Mouse (Mus musculus) liver, embryonic 16.5 days (tissue): ENCODE data around the gene Ndrg4. TPM values are rescaled to one million over a fixed set of nuclear protein-coding genes. Genes with fewer than 3 reads are reported as not detected.

ENCODE experiments used
- ATAC-seq: fragments of 200-750 bp; cut with Nextera tagmentation; 2 replicates; pipeline ENCODE4 v1.8.0; 2017; ENCODE audit warnings: low read depth, mild to moderate bottlenecking, moderate number of reproducible peaks, moderate library complexity
- H3K27ac ChIP-seq: fragments of 300-500 bp; sonication (generic); 2 replicates; pipeline ENCODE4 v1.5.1; 2014; ENCODE audit warnings: mild to moderate bottlenecking, low read length
- H3K27me3 ChIP-seq: fragments of 300-500 bp; sonication (generic); 2 replicates; pipeline ENCODE4 v1.6.1; 2014; ENCODE audit warnings: low read depth, low read length, mixed read lengths; ENCODE audit not compliant: control insufficient read depth, insufficient read depth
- H3K36me3 ChIP-seq: fragments of 300-500 bp; sonication (generic); 2 replicates; pipeline ENCODE4 v1.6.1; 2014; ENCODE audit warnings: mild to moderate bottlenecking; ENCODE audit not compliant: control insufficient read depth, insufficient read depth
- H3K4me1 ChIP-seq: fragments of 300-500 bp; sonication (generic); 2 replicates; pipeline ENCODE4 v1.6.1; 2014; ENCODE audit warnings: low read depth, low read length, mixed read lengths; ENCODE audit not compliant: control insufficient read depth
- H3K4me2 ChIP-seq: fragments of 300-500 bp; sonication (generic); 2 replicates; pipeline ENCODE4 v1.6.1; 2014; ENCODE audit warnings: low read depth, low read length, mixed read lengths
- H3K4me3 ChIP-seq: fragments of 300-500 bp; sonication (generic); 2 replicates; pipeline ENCODE4 v1.5.1; 2014; ENCODE audit warnings: low read depth, mild to moderate bottlenecking, low read length
- H3K9ac ChIP-seq: fragments of 300-500 bp; sonication (generic); 2 replicates; pipeline ENCODE4 v1.6.1; 2014; ENCODE audit warnings: low read depth, low read length
- H3K9me3 ChIP-seq: fragments of 300-500 bp; sonication (generic); replicated peaks from 2 replicates; pipeline ENCODE4 v1.6.1; 2016; ENCODE audit warnings: low read length; ENCODE audit not compliant: control insufficient read depth
- WGBS: fragments of 180-500 bp; shearing (Covaris S2); extraction: QIAGEN DNeasy Blood & Tissue Kit; methylation state at CpG from one replicate; pipeline ENCODE4 v1.1.7; 2014; ENCODE audit not compliant: insufficient replicate concordance; 5-methylcytosine and 5-hydroxymethylcytosine counted together
- polyA plus RNA-seq: library from polyadenylated mRNA; unstranded; fragments of >200 nt; fragmentation: Nextera tagmentation; extraction: Ambion mirVana; gene quantifications from 2 replicates; pipeline ENCODE4 v1.2.1, GENCODE M21; 2015

The Ndrg4 gene
- polyA plus RNA-seq, 1 experiment from 2014 or later, result 1.0 TPM

- no peak overlapping the region for H3K9ac ChIP-seq
- ATAC-seq, result no peak
- no peak overlapping the region for H3K27ac ChIP-seq
- WGBS, result 20% methylated on average over 6 of the region's 6 CpGs
- no peaks in the 10 kb centered on the region for H3K36me3 ChIP-seq
- H3K27me3 ChIP-seq, result peaks cover 38% of the 10 kb centered on the region
- peaks cover 5% of the 10 kb centered on the region for H3K4me1 ChIP-seq
- no peaks in the 10 kb centered on the region for H3K9me3 ChIP-seq
- no peak overlapping the region for H3K4me2 ChIP-seq
- no peak overlapping the region for H3K4me3 ChIP-seq
Measured at GRCm38 (mm10) chr8:95698179-95698578, 21.4 kb downstream of the Ndrg4 start.

GRCm38 (mm10) chr8:95700282-95700681 lies 23.5 kb downstream of the Ndrg4 start:
- 58% methylated on average over 9 of the region's 9 CpGs for WGBS
- Histone ChIP-seq H3K36me3 (no peaks in the 10 kb centered on the region), H3K4me2 (no peak overlapping the region), H3K9me3 (no peaks in the 10 kb centered on the region), H3K4me3 (no peak overlapping the region), H3K4me1 (peaks cover 13% of the 10 kb centered on the region), H3K9ac (no peak overlapping the region), H3K27me3 (peaks cover 29% of the 10 kb centered on the region), H3K27ac (no peak overlapping the region)
- no peak for ATAC-seq

GRCm38 (mm10) chr8:95701809-95702208 lies 25.0 kb downstream of the Ndrg4 start:
- peaks cover 25% of the 10 kb centered on the region for H3K27me3 ChIP-seq
- H3K36me3 ChIP-seq, result no peaks in the 10 kb centered on the region
- 68% methylated on average over 4 of the region's 4 CpGs for WGBS
- no peak overlapping the region for H3K27ac ChIP-seq
- H3K4me2 ChIP-seq, result no peak overlapping the region
- no peak overlapping the region for H3K4me3 ChIP-seq
- peaks cover 13% of the 10 kb centered on the region for H3K4me1 ChIP-seq
- no peak overlapping the region for H3K9ac ChIP-seq
- no peak for ATAC-seq
- no peaks in the 10 kb centered on the region for H3K9me3 ChIP-seq

GRCm38 (mm10) chr8:95702480-95703446 lies 26.0 kb downstream of the Ndrg4 start:
- 3% methylated on average over 34 of the region's 34 CpGs for WGBS
- peak; percentile 80 for ATAC-seq
- Histone ChIP-seq H3K9ac (peak overlapping the region; percentile 34; the same call in 1 of the 2 replicates), H3K4me3 (peak overlapping the region; percentile 50), H3K27ac (no peak overlapping the region), H3K4me1 (peaks cover 13% of the 10 kb centered on the region), H3K9me3 (no peaks in the 10 kb centered on the region), H3K27me3 (peaks cover 21% of the 10 kb centered on the region), H3K4me2 (peak overlapping the region; percentile 70), H3K36me3 (no peaks in the 10 kb centered on the region)

- peaks cover 13% of the 10 kb centered on the region for H3K4me1 ChIP-seq
- no peaks in the 10 kb centered on the region for H3K9me3 ChIP-seq
- peaks cover 15% of the 10 kb centered on the region; the same call in 1 of the 2 replicates for H3K27me3 ChIP-seq
- 0 out of 2 replicates have a peak, but pooled peaks have one; percentile 28 for ATAC-seq
- 8% methylated on average over 15 of the region's 15 CpGs for WGBS
- peak overlapping the region; percentile 50 for H3K4me3 ChIP-seq
- H3K9ac ChIP-seq, result no peak overlapping the region
- no peaks in the 10 kb centered on the region for H3K36me3 ChIP-seq
- peak overlapping the region; percentile 70 for H3K4me2 ChIP-seq
- no peak overlapping the region for H3K27ac ChIP-seq
Measured at GRCm38 (mm10) chr8:95703461-95704260, 26.9 kb downstream of the Ndrg4 start.

- 59% methylated on average over 3 of the region's 3 CpGs for WGBS
Measured at GRCm38 (mm10) chr8:95704538-95704937, 27.8 kb downstream of the Ndrg4 start.

GRCm38 (mm10) chr8:95709579-95709978 lies 32.8 kb downstream of the Ndrg4 start:
- WGBS, result 66% methylated on average over 7 of the region's 7 CpGs
- Histone ChIP-seq H3K4me2 (no peak overlapping the region), H3K27ac (no peak overlapping the region), H3K36me3 (no peaks in the 10 kb centered on the region), H3K4me3 (no peak overlapping the region), H3K27me3 (no peaks in the 10 kb centered on the region), H3K9ac (no peak overlapping the region), H3K4me1 (peaks cover 8% of the 10 kb centered on the region), H3K9me3 (no peaks in the 10 kb centered on the region)
- no peak for ATAC-seq

More at GRCm38 (mm10) chr8:95704538-95704937, 27.8 kb downstream of the Ndrg4 start:
- Histone ChIP-seq H3K9me3 (no peaks in the 10 kb centered on the region), H3K9ac (no peak overlapping the region), H3K27me3 (peaks cover 12% of the 10 kb centered on the region; the same call in 1 of the 2 replicates), H3K27ac (no peak overlapping the region), H3K4me1 (peaks cover 13% of the 10 kb centered on the region), H3K4me2 (no peak overlapping the region), H3K36me3 (no peaks in the 10 kb centered on the region), H3K4me3 (no peak overlapping the region)
- no peak for ATAC-seq

GRCm38 (mm10) chr8:95711029-95711428 lies 34.2 kb downstream of the Ndrg4 start:
- Histone ChIP-seq H3K4me1 (peaks cover 17% of the 10 kb centered on the region), H3K36me3 (no peaks in the 10 kb centered on the region), H3K9me3 (no peaks in the 10 kb centered on the region), H3K4me2 (no peak overlapping the region), H3K9ac (no peak overlapping the region), H3K27me3 (no peaks in the 10 kb centered on the region), H3K27ac (no peak overlapping the region), H3K4me3 (no peak overlapping the region)
- no peak for ATAC-seq
- WGBS, result 51% methylated on average over 3 of the region's 3 CpGs
